Mouse (Mus musculus) liver, embryonic 11.5 days (tissue): Measurements from ENCODE around the gene Pxn. TPM values are rescaled to one million over a fixed set of nuclear protein-coding genes. Genes with fewer than 3 reads are reported as not detected.

ENCODE experiments used
- ATAC-seq: fragments of 200-750 bp; cut with Nextera tagmentation; replicated peaks from 2 replicates; pipeline ENCODE4 v1.8.0; 2017; ENCODE audit warnings: moderate number of reproducible peaks, mild to moderate bottlenecking, moderate TSS enrichment, moderate library complexity; ENCODE audit not compliant: low FRiP score
- DNase-seq: peaks from one replicate; pipeline ENCODE4 v3.0.0-alpha.2; 2017; ENCODE audit warnings: low spot score
- H3K27ac ChIP-seq: fragments of 300-500 bp; sonication (generic); 2 replicates; pipeline ENCODE4 v1.5.1; 2014; ENCODE audit warnings: mild to moderate bottlenecking, low read depth, low read length, control low read depth
- H3K27me3 ChIP-seq: fragments of 300-500 bp; sonication (generic); replicated peaks from 2 replicates; pipeline ENCODE4 v1.6.1; 2014; ENCODE audit warnings: low read length, mixed read lengths; ENCODE audit not compliant: control insufficient read depth, insufficient read depth
- H3K36me3 ChIP-seq: fragments of 300-500 bp; sonication (generic); 2 replicates; pipeline ENCODE4 v1.6.1; 2014; ENCODE audit warnings: mild to moderate bottlenecking, low read length, moderate library complexity, mixed read lengths; ENCODE audit not compliant: control insufficient read depth, insufficient read depth
- H3K4me1 ChIP-seq: fragments of 300-500 bp; sonication (generic); replicated peaks from 2 replicates; pipeline ENCODE4 v1.6.1; 2014; ENCODE audit warnings: low read length, mixed read lengths; ENCODE audit not compliant: control insufficient read depth, insufficient read depth
- H3K4me2 ChIP-seq: fragments of 300-500 bp; sonication (generic); 2 replicates; pipeline ENCODE4 v1.6.1; 2014; ENCODE audit warnings: mild to moderate bottlenecking, control low read depth, moderate library complexity
- H3K4me3 ChIP-seq: fragments of 300-500 bp; sonication (generic); 2 replicates; pipeline ENCODE4 v1.5.1; 2014; ENCODE audit warnings: low read depth, low read length, control low read depth
- H3K9ac ChIP-seq: fragments of 300-500 bp; sonication (generic); 2 replicates; pipeline ENCODE4 v1.6.1; 2014; ENCODE audit warnings: low read depth, low read length, control low read depth
- H3K9me3 ChIP-seq: fragments of 300-500 bp; sonication (generic); 2 replicates; pipeline ENCODE4 v1.6.1; 2016; ENCODE audit warnings: low read length, inconsistent platforms, mixed read lengths; ENCODE audit not compliant: control insufficient read depth
- WGBS: fragments of 180-500 bp; shearing (Covaris S2); extraction: QIAGEN DNeasy Blood & Tissue Kit; methylation state at CpG from one replicate; pipeline ENCODE4 v1.1.7; 2014; 5-methylcytosine and 5-hydroxymethylcytosine counted together
- polyA plus RNA-seq: library from polyadenylated mRNA; unstranded; fragments of >200 nt; fragmentation: Nextera tagmentation; extraction: Ambion mirVana; gene quantifications from 2 replicates; pipeline ENCODE4 v1.2.1, GENCODE M21; 2014

Gene Pxn
- polyA plus RNA-seq, 1 experiment from 2014 or later = 12.4 TPM

DNA sequence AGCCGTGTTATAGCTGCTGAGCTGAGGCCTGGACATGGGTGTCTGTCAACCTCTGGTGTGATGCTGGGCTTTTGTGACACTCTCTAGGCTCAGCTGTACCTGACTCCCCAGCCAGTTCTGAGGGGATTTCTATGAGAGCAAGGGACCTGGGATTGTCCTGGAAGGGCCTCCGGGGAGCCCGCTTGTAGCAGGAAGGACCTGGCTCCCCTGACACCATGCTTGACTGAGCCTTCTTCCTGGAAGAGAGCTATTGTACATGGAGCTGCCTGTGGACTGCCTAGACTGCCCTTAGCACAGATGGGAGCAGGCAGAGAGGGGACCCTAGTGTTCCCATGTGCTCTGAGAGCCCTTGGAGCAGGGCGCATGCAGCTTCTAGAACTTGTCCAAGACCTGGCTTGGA, 18.9 kb downstream of the Pxn start:
- no peak overlapping the region for H3K4me3 ChIP-seq
- no peaks in the 10 kb centered on the region for H3K27me3 ChIP-seq
- no peaks in the 10 kb centered on the region; the same call in 1 of the 2 replicates for H3K36me3 ChIP-seq
- H3K27ac ChIP-seq = no peak overlapping the region
- no peak overlapping the region for H3K9ac ChIP-seq
- no peaks in the 10 kb centered on the region for H3K9me3 ChIP-seq
- no peak for ATAC-seq
- H3K4me2 ChIP-seq = no peak overlapping the region
- DNase-seq = no peak
- H3K4me1 ChIP-seq = peaks cover 68% of the 10 kb centered on the region
- WGBS = 87% methylated on average over 4 of the region's 4 CpGs

- Histone ChIP-seq H3K36me3 (no peaks in the 10 kb centered on the region; the same call in 1 of the 2 replicates), H3K4me2 (no peak overlapping the region), H3K27me3 (no peaks in the 10 kb centered on the region), H3K4me1 (peaks cover 68% of the 10 kb centered on the region), H3K9ac (no peak overlapping the region), H3K27ac (no peak overlapping the region), H3K9me3 (no peaks in the 10 kb centered on the region), H3K4me3 (no peak overlapping the region)
- DNase-seq (no peak), ATAC-seq (no peak)
- WGBS = 80% methylated on average over 9 of the region's 9 CpGs
Measured at GRCm38 (mm10) chr5:115525943-115526342, 19.5 kb downstream of the Pxn start.

GRCm38 (mm10) chr5:115526456-115527202, 20.2 kb downstream of the Pxn start:
- no peak overlapping the region for H3K4me2 ChIP-seq
- ATAC-seq = no peak
- no peaks in the 10 kb centered on the region; the same call in 1 of the 2 replicates for H3K36me3 ChIP-seq
- no peaks in the 10 kb centered on the region for H3K9me3 ChIP-seq
- no peak for DNase-seq
- H3K4me3 ChIP-seq = no peak overlapping the region
- H3K9ac ChIP-seq = no peak overlapping the region
- H3K27ac ChIP-seq = no peak overlapping the region
- H3K27me3 ChIP-seq = no peaks in the 10 kb centered on the region
- H3K4me1 ChIP-seq = peaks cover 68% of the 10 kb centered on the region
- 88% methylated on average over 17 of the region's 17 CpGs for WGBS

- WGBS = 74% methylated on average over 5 of the region's 5 CpGs
- Histone ChIP-seq H3K27ac (peak overlapping the region; percentile 5; the same call in 1 of the 2 replicates), H3K36me3 (no peaks in the 10 kb centered on the region; the same call in 1 of the 2 replicates), H3K4me1 (peaks cover 69% of the 10 kb centered on the region), H3K4me2 (no peak overlapping the region), H3K4me3 (no peak overlapping the region), H3K9ac (no peak overlapping the region), H3K27me3 (no peaks in the 10 kb centered on the region), H3K9me3 (no peaks in the 10 kb centered on the region)
- ATAC-seq (no peak), DNase-seq (no peak)
Measured at GRCm38 (mm10) chr5:115528128-115528527, 21.7 kb downstream of the Pxn start.

DNA sequence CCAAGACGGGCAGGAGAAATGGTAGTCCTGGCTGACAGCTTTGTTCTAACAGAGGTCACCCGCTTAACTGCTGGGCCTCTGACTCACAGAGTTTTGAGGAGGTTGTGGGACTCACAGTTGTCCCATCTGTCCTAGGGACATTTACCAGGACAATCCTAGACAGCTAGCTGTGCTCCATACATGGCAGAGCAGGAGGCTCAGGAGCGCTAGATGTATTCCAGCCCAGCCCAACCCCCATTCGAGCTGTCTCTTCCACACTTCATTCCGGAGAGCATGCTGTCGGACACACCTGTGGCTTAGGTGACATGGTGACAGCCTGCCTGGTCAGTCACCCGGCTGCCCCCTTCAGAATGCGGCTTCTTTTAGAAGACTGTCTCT, 22.9 kb downstream of the Pxn start:
- H3K27me3 ChIP-seq = no peaks in the 10 kb centered on the region
- DNase-seq (no peak), ATAC-seq (no peak)
- H3K9me3 ChIP-seq = no peaks in the 10 kb centered on the region
- H3K9ac ChIP-seq = peak overlapping the region; percentile 41; the same call in 1 of the 2 replicates
- 54% methylated on average over 8 of the region's 8 CpGs for WGBS
- no peaks in the 10 kb centered on the region; the same call in 1 of the 2 replicates for H3K36me3 ChIP-seq
- H3K4me3 ChIP-seq = no peak overlapping the region
- peak overlapping the region; percentile 76 for H3K27ac ChIP-seq
- H3K4me1 ChIP-seq = peaks cover 69% of the 10 kb centered on the region
- H3K4me2 ChIP-seq = peak overlapping the region; percentile 39

DNA sequence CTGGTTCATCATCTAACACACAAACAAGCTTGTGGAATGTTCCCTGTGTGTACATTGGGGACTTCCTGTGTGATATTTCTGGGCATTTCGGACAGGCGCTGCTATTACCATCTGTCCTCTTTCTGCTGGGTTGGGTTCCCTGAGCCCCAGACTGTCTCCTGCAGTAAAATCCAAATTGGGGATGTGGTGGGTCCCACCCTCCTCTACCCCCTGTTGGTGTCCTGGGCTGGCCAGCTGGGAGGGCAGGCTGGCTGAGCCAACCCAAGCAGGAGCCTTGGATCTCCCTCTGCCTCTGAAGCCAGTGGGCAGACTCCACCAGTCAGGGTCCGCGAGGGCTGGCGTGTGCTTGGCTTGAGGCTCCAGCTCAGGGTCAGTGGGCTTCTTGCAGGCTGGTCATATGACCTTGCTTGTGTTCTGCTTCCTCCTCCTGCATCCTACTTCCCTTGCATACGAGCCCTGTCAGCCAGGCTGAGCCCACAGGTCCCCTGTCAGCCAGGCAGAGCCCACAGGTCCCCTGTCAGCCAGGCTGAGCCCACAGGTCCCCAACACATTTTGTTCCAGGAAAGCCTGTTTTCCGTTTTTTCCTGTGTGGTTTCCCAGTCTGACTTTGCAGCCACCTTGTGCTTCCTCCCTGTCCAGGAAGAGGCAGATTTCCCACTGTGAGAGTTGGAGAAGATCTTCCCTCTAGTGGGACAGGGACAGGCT, 23.4 kb downstream of the Pxn start:
- ATAC-seq (no peak), DNase-seq (no peak)
- Histone ChIP-seq H3K27me3 (no peaks in the 10 kb centered on the region), H3K4me2 (peak overlapping the region; percentile 39), H3K27ac (peak overlapping the region; percentile 76), H3K9me3 (no peaks in the 10 kb centered on the region), H3K9ac (peak overlapping the region; percentile 41; the same call in 1 of the 2 replicates), H3K4me1 (peaks cover 69% of the 10 kb centered on the region), H3K36me3 (no peaks in the 10 kb centered on the region; the same call in 1 of the 2 replicates), H3K4me3 (no peak overlapping the region)
- 40% methylated on average over 7 of the region's 7 CpGs for WGBS

DNA sequence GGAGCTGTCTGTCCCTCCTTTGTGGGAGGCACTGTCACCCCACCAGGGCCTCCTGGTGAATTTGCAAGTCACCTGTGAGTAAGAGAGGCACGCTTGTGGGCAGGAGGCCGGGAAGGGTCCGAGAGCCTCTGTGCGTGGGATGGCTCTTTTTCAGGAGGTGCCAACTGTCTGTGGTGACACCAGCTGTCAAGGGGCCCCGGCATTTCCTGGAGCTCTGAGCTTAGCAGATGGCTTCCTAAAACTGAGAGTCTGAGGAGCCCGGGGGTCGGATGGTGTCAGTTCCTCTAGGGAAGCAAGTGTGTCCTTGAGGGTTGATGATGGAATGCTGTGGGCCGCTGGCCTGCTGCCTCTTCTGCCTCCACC, 24.0 kb downstream of the Pxn start:
- H3K27me3 ChIP-seq = no peaks in the 10 kb centered on the region
- no peaks in the 10 kb centered on the region; the same call in 1 of the 2 replicates for H3K36me3 ChIP-seq
- DNase-seq (no peak), ATAC-seq (no peak)
- 32% methylated on average over 8 of the region's 8 CpGs for WGBS
- peaks cover 69% of the 10 kb centered on the region for H3K4me1 ChIP-seq
- 0 out of 2 replicates have a peak overlapping the region, but pooled peaks have one; percentile 41 for H3K9ac ChIP-seq
- peak overlapping the region; percentile 76 for H3K27ac ChIP-seq
- no peak overlapping the region for H3K4me3 ChIP-seq
- H3K4me2 ChIP-seq = peak overlapping the region; percentile 39; the same call in 1 of the 2 replicates
- no peaks in the 10 kb centered on the region for H3K9me3 ChIP-seq

- H3K27ac ChIP-seq = peak overlapping the region; percentile 80
- 28% methylated on average over 18 of the region's 18 CpGs for WGBS
Measured at GRCm38 (mm10) chr5:115531671-115532270, 25.3 kb downstream of the Pxn start.

More at GRCm38 (mm10) chr5:115531671-115532270, 25.3 kb downstream of the Pxn start:
- peak overlapping the region; percentile 15; the same call in 1 of the 2 replicates for H3K4me3 ChIP-seq
- H3K36me3 ChIP-seq = no peaks in the 10 kb centered on the region
- H3K27me3 ChIP-seq = no peaks in the 10 kb centered on the region
- peak overlapping the region; percentile 30 for H3K9ac ChIP-seq
- ATAC-seq (peak; percentile 92), DNase-seq (no peak)
- peak overlapping the region; percentile 51 for H3K4me2 ChIP-seq
- peaks cover 81% of the 10 kb centered on the region for H3K4me1 ChIP-seq
- H3K9me3 ChIP-seq = no peaks in the 10 kb centered on the region
